Mouse (Mus musculus) natural killer cell, adult 2 months (primary cell): ENCODE measurements around the gene Polr2a.

Experiments
- DNase-seq, 2 experiments: peaks; one replicate each; pipeline ENCODE4 v3.0.0; 2022; ENCODE audit warnings: low spot score in 2 of 2

The Polr2a gene

GRCm38 (mm10) chr11:69784793-69785272, 26.4 kb upstream of the Polr2a start:
- DNase-seq, result no peak

DNA sequence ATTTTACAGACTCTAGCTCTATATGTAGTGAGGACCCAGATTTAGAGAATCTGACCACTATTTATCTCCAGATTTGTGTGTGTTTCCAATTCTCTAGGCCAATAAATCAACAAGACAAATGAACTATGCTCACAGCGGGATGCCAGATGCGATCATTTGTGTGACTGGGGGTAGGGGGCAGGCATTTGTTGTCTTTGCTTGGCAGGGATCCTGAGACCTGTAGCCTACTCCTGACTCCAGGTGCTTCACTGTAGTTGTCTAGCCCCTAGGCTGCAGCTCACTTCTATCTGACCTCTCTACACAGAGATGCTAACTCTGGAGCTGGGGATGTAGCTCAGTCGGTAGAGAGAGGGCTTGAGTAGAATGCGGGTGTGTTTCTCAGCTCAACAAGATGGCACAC, 23.4 kb upstream of the Polr2a start:
- DNase-seq, result no peak

DNA sequence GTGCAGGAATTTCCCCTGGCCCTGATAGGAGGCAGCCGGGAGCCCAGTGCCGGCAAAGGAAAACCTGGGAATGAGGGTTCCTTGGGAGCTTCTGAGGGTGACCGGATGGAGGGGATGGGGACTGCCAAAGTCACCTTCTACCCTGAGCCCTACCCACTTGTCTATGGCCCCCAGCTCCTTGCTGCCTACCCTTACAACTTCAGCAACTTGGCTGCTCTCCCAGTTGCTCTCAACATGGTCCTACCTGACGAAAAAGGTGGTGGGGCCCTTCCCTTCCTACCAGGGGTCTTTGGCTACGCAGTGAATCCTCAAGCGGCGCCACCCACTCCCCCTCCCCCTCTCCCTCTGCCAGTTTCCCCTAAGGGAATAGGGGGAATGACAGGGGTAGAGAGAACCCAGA, 20.5 kb upstream of the Polr2a start:
- DNase-seq, result no peak

DNA sequence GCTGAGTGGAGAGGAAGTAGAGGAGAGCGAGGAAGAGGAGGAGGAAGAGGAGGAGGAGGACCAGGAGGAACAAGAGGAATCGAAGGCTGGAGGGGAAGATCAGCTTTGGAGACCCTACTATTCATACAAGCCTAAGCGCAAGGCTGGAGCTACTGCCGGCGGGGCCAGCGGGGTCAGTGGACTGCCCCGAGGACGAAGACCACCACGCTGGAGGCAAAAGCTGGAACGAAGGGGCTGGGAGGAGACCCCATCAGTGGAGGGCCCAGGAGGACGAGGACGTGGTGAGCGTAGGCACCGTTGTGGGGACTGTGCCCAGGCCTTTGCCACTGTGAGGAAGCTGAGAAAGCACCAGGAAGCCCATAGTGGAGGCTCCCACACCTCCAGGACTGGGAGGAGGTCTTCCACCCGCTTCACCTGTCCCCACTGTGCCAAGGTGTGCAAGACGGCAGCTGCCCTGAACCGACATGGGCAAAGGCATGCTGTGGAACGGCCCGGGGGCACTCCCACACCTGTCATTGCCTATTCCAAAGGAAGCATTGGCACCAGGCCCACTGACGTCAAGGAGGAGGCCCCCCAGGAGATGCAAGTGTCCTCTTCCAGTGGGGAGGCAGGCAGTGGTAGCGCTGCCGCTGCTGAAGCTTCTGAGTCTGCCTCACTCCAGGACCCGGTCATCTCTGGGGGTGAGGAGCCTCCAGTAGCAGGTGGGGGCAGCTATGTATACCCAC, 20.0 kb upstream of the Polr2a start:
- DNase-seq, result no peak

DNA sequence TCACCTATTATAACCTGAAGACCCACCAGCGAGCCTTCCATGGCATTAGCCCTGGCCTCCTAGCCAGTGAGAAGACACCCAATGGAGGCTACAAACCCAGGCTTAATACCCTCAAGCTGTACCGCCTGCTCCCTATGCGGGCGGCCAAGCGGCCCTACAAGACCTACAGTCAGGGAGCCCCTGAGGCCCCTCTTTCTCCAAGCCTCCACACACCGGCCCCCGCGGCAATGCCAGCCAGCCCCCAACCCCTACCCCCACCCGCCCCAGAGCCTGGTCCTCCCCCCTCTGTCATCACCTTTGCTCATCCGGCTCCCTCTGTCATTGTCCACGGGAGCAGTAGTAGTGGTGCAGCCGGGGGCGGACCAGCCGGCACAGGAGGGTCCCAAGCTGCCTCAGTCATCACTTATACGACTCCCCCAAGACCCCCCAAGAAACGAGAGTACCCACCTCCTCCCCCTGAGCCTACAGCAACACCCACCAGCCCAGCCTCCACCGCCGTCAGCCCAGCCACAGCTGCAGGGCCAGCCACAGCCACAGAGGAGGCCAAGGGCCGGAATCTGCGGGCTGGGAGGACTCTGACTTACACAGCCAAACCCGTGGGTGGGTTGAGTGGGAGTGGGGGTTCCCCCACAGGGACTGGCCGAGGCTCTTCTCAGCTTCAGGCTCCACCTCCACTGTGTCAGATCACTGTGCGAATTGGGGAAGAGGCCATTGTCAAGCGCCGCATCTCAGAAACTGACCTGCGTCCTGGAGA, 19.2 kb upstream of the Polr2a start:
- peak in 1 of 2 experiments; percentile 43 for DNase-seq

DNA sequence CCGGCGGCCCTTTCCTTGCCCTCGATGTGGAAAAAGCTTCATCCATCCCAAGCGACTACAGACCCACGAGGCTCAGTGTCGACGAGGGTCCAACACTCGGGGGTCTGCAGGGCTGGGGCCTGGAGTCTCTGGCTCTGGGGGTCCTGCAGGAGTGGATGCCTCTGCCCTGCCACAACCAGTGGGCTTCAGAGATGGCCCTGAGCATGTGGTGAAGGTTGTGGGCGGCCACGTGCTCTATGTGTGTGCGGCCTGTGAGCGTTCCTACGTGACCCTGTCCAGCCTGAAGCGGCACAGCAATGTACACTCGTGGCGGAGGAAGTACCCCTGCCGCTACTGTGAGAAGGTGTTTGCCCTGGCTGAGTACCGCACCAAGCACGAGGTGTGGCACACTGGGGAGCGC, 18.1 kb upstream of the Polr2a start:
- DNase-seq, result no peak

GRCm38 (mm10) chr11:69775716-69776115, 17.3 kb upstream of the Polr2a start:
- no peak for DNase-seq

GRCm38 (mm10) chr11:69774961-69775360, 16.5 kb upstream of the Polr2a start:
- no peak for DNase-seq

- no peak for DNase-seq
Measured at GRCm38 (mm10) chr11:69767625-69767909, 9.1 kb upstream of the Polr2a start.

DNA sequence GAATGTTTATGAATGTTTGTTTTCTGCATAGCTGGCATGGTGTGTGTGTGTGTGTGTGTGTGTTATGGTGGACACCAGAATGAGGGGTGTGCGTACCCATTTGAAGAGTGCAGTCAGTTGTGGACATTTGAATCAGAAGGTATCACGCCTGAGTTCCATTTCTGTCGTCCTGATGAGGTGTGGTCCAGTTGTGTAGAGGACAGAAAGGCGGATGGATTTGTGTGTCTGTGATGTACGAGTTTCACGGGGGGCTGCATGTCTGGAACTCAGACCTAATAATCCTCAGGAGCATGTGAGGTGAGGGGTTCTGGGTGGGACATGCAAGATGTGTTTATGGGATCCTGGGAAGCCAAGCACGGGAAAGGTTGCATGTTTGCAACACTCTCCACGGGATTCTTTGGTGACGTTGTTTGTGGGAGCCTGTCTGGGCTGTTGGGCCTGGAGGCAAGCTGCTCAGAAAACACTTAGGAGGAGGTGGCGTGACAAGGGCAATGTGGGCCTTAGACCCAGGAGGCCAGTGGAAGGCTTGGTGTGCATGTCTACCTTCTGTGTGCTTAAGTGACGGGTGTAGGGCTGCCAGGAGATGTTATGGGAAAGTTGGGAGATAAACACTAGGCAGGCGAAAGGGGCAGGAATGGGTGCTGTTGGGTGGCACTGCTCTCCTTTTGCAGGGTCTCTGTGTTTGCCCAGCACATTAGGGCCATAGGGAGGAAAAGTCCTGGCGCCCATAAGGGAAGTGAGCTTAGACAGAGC, 8.6 kb upstream of the Polr2a start:
- no peak for DNase-seq

GRCm38 (mm10) chr11:69766126-69766609, 7.7 kb upstream of the Polr2a start:
- DNase-seq, result peak; percentile 63 to 73

- peak; percentile 43 to 45 for DNase-seq
Measured at GRCm38 (mm10) chr11:69765221-69766125, 7.0 kb upstream of the Polr2a start, which contains the start of gene Zbtb4. TSS of gene Zbtb4 (plus strand) at chr11:69765912.

- no peak for DNase-seq
Measured at GRCm38 (mm10) chr11:69763551-69763950, 5.1 kb upstream of the Polr2a start.

- DNase-seq, result no peak
Measured at GRCm38 (mm10) chr11:69761868-69762267, 3.4 kb upstream of the Polr2a start, which contains the start of gene Slc35g3. TSS of gene Slc35g3 (minus strand) at chr11:69761968.

- no peak for DNase-seq
Measured at GRCm38 (mm10) chr11:69760901-69761200, 2.4 kb upstream of the Polr2a start.

- DNase-seq, result no peak
Measured at GRCm38 (mm10) chr11:69760160-69760900, 1.9 kb upstream of the Polr2a start.

DNA sequence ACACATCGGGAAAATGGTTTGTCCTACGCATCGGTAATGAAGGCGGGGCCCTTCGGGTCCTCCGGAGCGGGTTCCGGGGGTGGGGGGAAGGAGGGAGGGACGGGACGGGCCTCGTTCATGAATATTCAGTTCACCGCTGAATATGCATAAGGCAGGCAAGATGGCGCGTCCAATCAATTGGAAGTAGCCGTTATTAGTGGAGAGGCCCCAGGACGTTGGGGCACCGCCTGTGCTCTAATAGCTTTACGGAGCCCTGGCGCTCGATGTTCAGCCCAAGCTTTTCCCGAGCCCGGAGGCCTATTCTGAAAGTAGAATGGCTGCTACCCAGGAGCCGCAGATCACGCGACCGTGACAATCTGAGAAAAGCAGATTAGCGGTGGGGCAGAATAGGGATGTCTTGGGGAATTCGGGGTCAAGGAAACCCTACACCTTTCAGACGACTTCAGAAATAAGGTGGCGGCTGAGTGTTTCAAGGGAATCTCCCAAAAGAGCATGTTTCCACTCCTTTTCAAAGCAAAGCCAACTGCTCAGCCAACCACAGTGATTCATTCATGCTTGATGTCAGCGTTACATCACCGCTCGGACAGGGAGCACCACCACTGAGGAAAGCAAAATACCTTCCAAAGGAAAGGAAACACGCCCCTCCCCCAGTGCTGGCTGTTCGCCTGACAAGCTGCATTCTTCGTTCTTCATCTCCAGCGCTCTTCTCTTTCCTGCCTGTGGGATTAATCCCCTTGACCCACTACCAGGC, 709 bp upstream of the Polr2a start:
- DNase-seq, result peak in 1 of 2 experiments; percentile 77

- peak; percentile 96 for DNase-seq
Measured at GRCm38 (mm10) chr11:69758090-69758456, 364 bp downstream of the Polr2a start.

DNA sequence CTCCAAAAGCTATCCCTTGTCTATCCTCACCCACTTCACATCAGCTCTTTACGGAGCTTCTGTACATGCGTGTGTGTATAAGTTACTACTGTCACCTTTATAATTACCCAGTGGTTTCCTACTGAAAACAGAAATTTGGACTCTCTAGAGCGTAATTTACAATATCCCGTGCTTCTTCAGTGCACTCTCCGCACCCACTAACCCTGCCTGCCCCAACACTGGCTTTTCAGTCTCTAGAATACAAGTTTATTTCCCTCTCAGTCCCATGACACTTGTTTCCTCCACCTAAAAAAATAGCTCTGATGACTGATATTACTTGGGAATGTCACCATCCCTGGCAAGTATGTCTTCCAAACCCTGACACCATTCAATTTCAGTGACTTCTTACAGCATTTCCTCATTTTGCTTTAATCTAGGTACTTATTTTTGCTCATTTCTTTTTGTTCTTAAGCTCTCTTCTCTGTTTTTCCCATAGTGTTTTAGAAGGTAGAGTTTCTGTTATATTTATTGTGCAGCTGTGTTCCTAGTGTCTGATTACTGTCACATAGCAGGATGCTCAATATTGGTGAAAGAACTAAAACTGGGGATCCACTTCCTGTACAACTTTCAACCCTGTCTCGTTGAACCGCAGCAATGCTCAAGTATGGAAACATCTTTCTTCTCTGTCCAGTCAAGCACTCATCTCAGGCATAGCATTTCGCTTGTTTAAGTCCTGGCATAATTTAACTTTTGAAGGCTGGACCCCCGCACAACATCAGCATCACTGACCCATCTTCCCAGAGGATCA, 941 bp downstream of the Polr2a start:
- DNase-seq, result no peak
